In genomic region chr1:155558012-155558842, GRCm38 (mm10) we compare ENCODE assay signal across 7 mouse cellular contexts. TPM values are rescaled to one million over a fixed set of nuclear protein-coding genes. Genes with fewer than 3 reads are reported as not detected.
DNase-seq lines count a peak whose midpoint lies in the region; ATAC-seq and TF ChIP-seq lines count a peak whose summit lies in the region.

Gene Acbd6, plus strand, starts transcription at chr1:155558120.

- TF ChIP-seq CTCF in intestine, postnatal 0 days (IDR thresholded peaks at IDR 0.05; ENCODE audit: low read depth) = no peak; the same call in 1 of the 2 replicates
- TF ChIP-seq CTCF in small intestine, adult 2 months (IDR thresholded peaks at IDR 0.05; ENCODE audit: extremely low read depth, insufficient read length, insufficient replicate concordance, low read depth, low read length) = no peak

- TF ChIP-seq POLR2A in small intestine, adult 2 months (IDR thresholded peaks at IDR 0.05; ENCODE audit: low read depth, low read length) = no peak; the same call in 1 of the 2 replicates

- H3K4me1 ChIP-seq in intestine, postnatal 0 days (replicated peaks; ENCODE audit: control insufficient read depth, insufficient read depth, low read length) = no peaks in the 10 kb centered on the region; the same call in 1 of the 2 replicates
- H3K4me1 ChIP-seq in midbrain, embryonic 12.5 days = peaks cover 18% of the 10 kb centered on the region
- H3K4me1 ChIP-seq in small intestine, adult 2 months (ENCODE audit: control insufficient read depth, insufficient read depth, insufficient read length, low read length) = peaks cover 5% of the 10 kb centered on the region; the same call in 1 of the 2 replicates

- H3K9ac ChIP-seq in intestine, postnatal 0 days (ENCODE audit: low read depth, low read length) = peak within 1 kb of the TSS; percentile 96
- H3K9ac ChIP-seq in midbrain, embryonic 12.5 days (replicated peaks) = peak within 1 kb of the TSS; percentile 84

- WGBS in intestine, postnatal 0 days = under 1% methylated on average over 83 of the region's 83 CpGs
- under 1% methylated on average over 83 of the region's 83 CpGs for WGBS in midbrain, embryonic 12.5 days
- WGBS in small intestine, adult 2 months = 1% methylated on average over 83 of the region's 83 CpGs

- H3K27ac ChIP-seq in intestine, postnatal 0 days (ENCODE audit: low read depth, low read length) = peak within 1 kb of the TSS; percentile 74
- peak within 1 kb of the TSS; percentile 71 for H3K27ac ChIP-seq in midbrain, embryonic 12.5 days (replicated peaks)
- 0 out of 2 replicates have a peak within 1 kb of the TSS, but pooled peaks have one; percentile 11 for H3K27ac ChIP-seq in small intestine, adult 2 months (ENCODE audit: insufficient read depth, low read depth, low read length)

- no peaks in the 10 kb centered on the region for H3K9me3 ChIP-seq in intestine, postnatal 0 days (ENCODE audit: control insufficient read depth)
- H3K9me3 ChIP-seq in midbrain, embryonic 12.5 days = 0 out of 2 replicates have a peak, but pooled peaks cover 4% of the 10 kb centered on the region

- DNase-seq in adrenal gland, adult 2 months = peak; percentile 87
- peak; percentile 82 for DNase-seq in embryo, embryonic 11.5 days (ENCODE audit: low read depth, low spot score)
- no peak for DNase-seq in gonadal fat pad, adult 2 months (ENCODE audit: low read depth)
- DNase-seq in left cerebral cortex, postnatal 4 days = peak; percentile 86

- peak within 1 kb of the TSS; percentile 82 for H3K4me2 ChIP-seq in intestine, postnatal 0 days (replicated peaks; ENCODE audit: low read depth)
- H3K4me2 ChIP-seq in midbrain, embryonic 12.5 days (replicated peaks) = peak within 1 kb of the TSS; percentile 84

- intact Hi-C loops in left cerebral cortex, postnatal 4 days (cut with DNase I) = no loop called here

- peak within 1 kb of the TSS; percentile 94 for H3K4me3 ChIP-seq in intestine, postnatal 0 days (ENCODE audit: low read depth, low read length)
- peak within 1 kb of the TSS; percentile 71 for H3K4me3 ChIP-seq in midbrain, embryonic 12.5 days
- H3K4me3 ChIP-seq in small intestine, adult 2 months (ENCODE audit: low read depth, low read length) = peak within 1 kb of the TSS; percentile 94

- peak; percentile 84 for ATAC-seq in intestine, postnatal 0 days
- ATAC-seq in midbrain, embryonic 12.5 days (ENCODE audit: low FRiP score, low read depth) = peak; percentile 86

- no peaks in the 10 kb centered on the region for H3K27me3 ChIP-seq in intestine, postnatal 0 days (replicated peaks; ENCODE audit: control insufficient read depth, insufficient read depth, low read length)
- no peaks in the 10 kb centered on the region for H3K27me3 ChIP-seq in midbrain, embryonic 12.5 days
- no peaks in the 10 kb centered on the region for H3K27me3 ChIP-seq in small intestine, adult 2 months (ENCODE audit: control insufficient read depth, insufficient read depth, low read length)

- H3K36me3 ChIP-seq in intestine, postnatal 0 days (ENCODE audit: control insufficient read depth, insufficient read depth) = no peaks in the 10 kb centered on the region
- H3K36me3 ChIP-seq in midbrain, embryonic 12.5 days = no peaks in the 10 kb centered on the region
- no peaks in the 10 kb centered on the region for H3K36me3 ChIP-seq in small intestine, adult 2 months (ENCODE audit: control insufficient read depth, insufficient read depth, low read length)

RNA-seq across cellular contexts. Expression of gene Acbd6, which starts in this region (rescaled TPM):
- 10 to 100 TPM; 64.4 to 74.2 TPM for total RNA-seq in adrenal gland, adult 2 months (2021)
- polyA plus RNA-seq in adrenal gland, adult 2 months (2012; rRNA removed) = 384 and 451 TPM in 2 replicates
- polyA plus RNA-seq in gonadal fat pad, adult 2 months (2012; rRNA removed) = 74.3 and 117 TPM in 2 replicates
- polyA plus RNA-seq in intestine, postnatal 0 days (2015; fragmentation: Nextera tagmentation; extraction: Ambion mirVana) = 49.4 and 49.7 TPM in 2 replicates
- 100 to 1,000 TPM; 116 to 121 TPM for total RNA-seq in left cerebral cortex, postnatal 4 days (2021)
- polyA plus RNA-seq in midbrain, embryonic 12.5 days (2016; fragmentation: Nextera tagmentation; extraction: Ambion mirVana) = 82.1 and 83.5 TPM in 2 replicates
- 56.0 and 95.9 TPM in 2 replicates for polyA plus RNA-seq in small intestine, adult 2 months (2012; rRNA removed)

Comparison
In these comparisons a context has a peak if more than half of its experiments do, and no peak if none do; other contexts are left out.
1. H3K27ac ChIP-seq: peak in every context shown above with its lines; median percentile 74 in intestine, postnatal 0 days; 71 in midbrain, embryonic 12.5 days; 11 in small intestine, adult 2 months.